Mouse (Mus musculus) bone marrow, adult 2 months (tissue): ENCODE results near the gene Fam184b. TPM values are rescaled to one million over a fixed set of nuclear protein-coding genes. Genes with fewer than 3 reads are reported as not detected.

ENCODE experiments used
- H3K27ac ChIP-seq: fragments of 200-500 bp; 2 replicates; pipeline ENCODE4 v1.5.1; 2012; ENCODE audit warnings: low read depth, mild to moderate bottlenecking, control low read depth, inconsistent platforms, low read length; ENCODE audit not compliant: control insufficient read depth, poor library complexity, insufficient read depth
- H3K4me1 ChIP-seq: fragments of 200-500 bp; 2 replicates; pipeline ENCODE4 v1.6.1; 2011; ENCODE audit warnings: low read length; ENCODE audit not compliant: control insufficient read depth, insufficient read depth
- H3K4me3 ChIP-seq: fragments of 200-500 bp; replicated peaks from 2 replicates; pipeline ENCODE3; 2011; ENCODE audit warnings: mild to moderate bottlenecking, low read depth, low read length, control low read depth; ENCODE audit not compliant: control insufficient read depth
- CTCF ChIP-seq: fragments of 200-500 bp; IDR thresholded peaks from 2 replicates; pipeline ENCODE4 v1.5.1; 2011; ENCODE audit warnings: low read length, control low read depth; ENCODE audit not compliant: control insufficient read depth, insufficient read depth
- POLR2A ChIP-seq: fragments of 200-500 bp; IDR thresholded peaks from 2 replicates; pipeline ENCODE4 v1.6.1; 2011; ENCODE audit warnings: low read depth, mild to moderate bottlenecking, control low read depth, low read length, borderline replicate concordance; ENCODE audit not compliant: control insufficient read depth
- WGBS: fragments of 180-500 bp; shearing (Covaris S2); methylation state at CpG from one replicate; pipeline ENCODE4 v1.1.7; 2018; 5-methylcytosine and 5-hydroxymethylcytosine counted together
- polyA plus RNA-seq: library from polyadenylated mRNA; stranded (reverse); fragments of >200 nt; gene quantifications from 2 replicates; pipeline ENCODE4 v1.2.4, GENCODE M21; 2011; ENCODE audit warnings: low replicate concordance; ENCODE audit not compliant: missing spikeins, insufficient read depth, insufficient read length

The Fam184b gene
- polyA plus RNA-seq, 1 experiment, result not detected

DNA sequence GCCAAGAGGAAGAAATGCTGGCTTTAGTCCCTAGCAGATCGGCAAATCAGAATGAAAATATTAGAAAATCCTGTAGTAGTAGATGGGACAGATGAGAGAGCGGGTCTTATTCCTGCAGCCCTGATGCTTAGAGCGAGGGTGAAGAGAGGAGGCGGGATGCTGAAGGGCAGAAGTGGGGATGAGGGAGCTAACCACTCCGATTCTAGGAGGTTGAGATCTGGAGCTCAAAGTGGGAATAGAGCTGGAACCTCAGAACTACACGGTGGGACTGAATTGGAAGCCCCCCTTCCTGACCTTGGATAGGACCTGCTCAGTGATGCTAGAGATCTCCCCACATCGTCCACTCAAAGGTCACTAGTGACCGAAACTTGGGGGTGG, 290 bp upstream of the Fam184b start:
- TF ChIP-seq CTCF, result no peak
- TF ChIP-seq POLR2A, result no peak
- WGBS, result 5% methylated on average over 8 of the region's 8 CpGs
- H3K4me1 ChIP-seq, result no peaks in the 10 kb centered on the region
- H3K27ac ChIP-seq, result no peak overlapping the region
- no peak overlapping the region for H3K4me3 ChIP-seq

DNA sequence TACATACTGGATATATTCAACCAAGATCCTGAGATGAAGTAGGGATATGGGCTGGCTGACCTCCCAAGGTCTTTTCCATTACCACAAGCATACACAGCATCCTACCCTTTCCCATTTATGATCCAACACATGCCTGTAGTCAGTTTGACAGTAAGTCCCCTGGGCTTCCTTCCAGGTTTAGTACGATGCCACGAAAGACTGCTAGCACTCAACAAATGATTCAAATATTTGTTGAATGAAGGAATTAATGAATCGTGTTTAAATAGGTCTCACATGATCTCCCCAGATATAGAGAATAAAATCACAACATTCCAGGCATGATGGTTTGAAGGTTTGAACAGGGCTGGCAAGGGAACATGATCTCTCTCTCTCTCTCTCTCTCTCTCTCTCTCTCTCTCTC, 1.0 kb downstream of the Fam184b start:
- 68% methylated on average over 3 of the region's 3 CpGs for WGBS
- no peak overlapping the region for H3K27ac ChIP-seq
- H3K4me3 ChIP-seq, result no peak overlapping the region
- H3K4me1 ChIP-seq, result no peaks in the 10 kb centered on the region
- TF ChIP-seq POLR2A, result no peak
- no peak for TF ChIP-seq CTCF

DNA sequence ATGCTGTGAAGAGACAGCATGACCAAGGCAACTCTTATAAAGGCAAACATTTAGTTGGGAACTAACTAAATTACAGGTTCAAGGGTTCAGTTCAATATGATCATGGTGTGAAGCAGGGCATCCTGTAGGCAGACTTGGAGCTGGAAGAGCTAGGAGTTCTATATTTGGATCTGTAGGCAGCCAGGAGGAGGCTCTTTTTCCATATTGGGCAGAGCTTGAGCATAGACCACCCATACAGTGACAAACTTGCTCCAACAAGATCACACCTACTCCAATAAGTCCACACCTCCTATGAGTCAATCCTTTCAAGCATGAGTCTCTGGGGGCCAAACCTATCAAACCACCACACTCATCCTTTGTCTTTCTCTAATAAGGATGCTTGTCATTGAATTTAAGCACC, 9.9 kb downstream of the Fam184b start:
- H3K27ac ChIP-seq, result no peak overlapping the region
- TF ChIP-seq CTCF, result no peak
- no peak for TF ChIP-seq POLR2A

DNA sequence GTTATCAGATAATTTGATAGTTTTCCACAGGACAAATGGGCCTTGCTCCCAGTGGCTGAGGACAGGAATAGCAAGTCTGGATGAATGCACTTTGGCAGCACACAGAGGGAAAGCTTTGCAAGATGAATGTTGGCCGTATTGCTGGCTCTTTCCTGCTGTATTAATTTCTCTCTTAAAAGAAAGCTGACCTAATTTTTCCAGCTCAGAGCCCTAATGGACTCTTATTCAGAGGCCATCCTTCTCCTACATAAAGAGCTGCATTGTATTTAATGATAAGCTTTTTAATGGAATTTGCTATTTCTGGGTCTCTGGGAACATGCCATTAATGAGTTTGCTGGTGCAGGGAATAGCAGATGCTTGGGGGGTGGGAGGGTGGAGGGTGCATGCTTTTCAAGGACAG, 11.6 kb downstream of the Fam184b start:
- Histone ChIP-seq H3K4me1 (no peaks in the 10 kb centered on the region), H3K27ac (no peak overlapping the region), H3K4me3 (no peak overlapping the region)
- TF ChIP-seq CTCF (no peak), POLR2A (no peak)
- 77% methylated on average over 1 of the region's 1 CpGs for WGBS

More for the DNA sequence above, 9.9 kb downstream of the Fam184b start:
- H3K4me1 ChIP-seq, result no peaks in the 10 kb centered on the region
- H3K4me3 ChIP-seq, result no peak overlapping the region

DNA sequence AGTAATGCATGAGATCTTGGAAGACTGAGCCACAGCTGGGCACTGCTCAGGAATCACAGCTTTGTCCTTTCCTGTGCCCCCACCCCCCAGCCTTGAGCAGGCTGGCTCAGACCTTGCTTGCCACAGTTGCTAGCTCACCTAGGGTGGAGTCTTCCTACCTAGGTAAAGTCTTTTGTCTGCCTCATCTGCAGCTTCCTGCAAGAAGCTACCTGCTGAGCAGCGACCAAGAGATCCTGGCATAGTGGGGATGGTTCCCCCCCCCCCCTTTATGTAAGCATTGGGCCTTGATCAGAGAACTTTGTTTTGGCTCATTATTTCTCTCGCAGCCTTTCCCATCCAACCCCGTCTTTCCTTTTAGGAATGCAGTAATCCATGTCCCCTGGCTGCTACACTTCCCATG, 17.9 kb downstream of the Fam184b start:
- Histone ChIP-seq H3K4me3 (no peak overlapping the region), H3K27ac (no peak overlapping the region), H3K4me1 (no peaks in the 10 kb centered on the region)
- TF ChIP-seq CTCF (no peak), POLR2A (no peak)
- 64% methylated on average over 3 of the region's 3 CpGs for WGBS

DNA sequence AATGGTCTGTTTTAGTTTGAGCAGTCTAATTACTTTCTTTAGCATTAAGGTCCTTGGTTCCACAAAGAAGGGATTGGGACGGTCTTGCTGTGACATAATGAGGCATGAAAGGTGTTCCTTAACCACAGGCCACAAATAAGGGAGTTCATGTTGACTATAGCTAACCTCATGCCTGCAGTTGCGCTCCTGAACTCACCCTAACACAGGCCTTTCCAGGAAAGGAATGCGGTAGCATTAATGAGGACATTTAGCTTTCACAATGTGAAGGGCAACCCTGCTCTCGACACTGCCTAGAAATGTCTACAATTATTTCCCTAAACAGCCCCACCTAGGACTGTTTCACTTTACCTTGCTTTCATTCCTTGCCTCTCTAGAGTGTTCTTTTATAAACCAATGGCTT, 40.4 kb downstream of the Fam184b start:
- H3K27ac ChIP-seq, result no peak overlapping the region
- no peaks in the 10 kb centered on the region for H3K4me1 ChIP-seq
- WGBS, result 86% methylated on average over 4 of the region's 4 CpGs
- H3K4me3 ChIP-seq, result no peak overlapping the region
- TF ChIP-seq CTCF (no peak), POLR2A (no peak)

DNA sequence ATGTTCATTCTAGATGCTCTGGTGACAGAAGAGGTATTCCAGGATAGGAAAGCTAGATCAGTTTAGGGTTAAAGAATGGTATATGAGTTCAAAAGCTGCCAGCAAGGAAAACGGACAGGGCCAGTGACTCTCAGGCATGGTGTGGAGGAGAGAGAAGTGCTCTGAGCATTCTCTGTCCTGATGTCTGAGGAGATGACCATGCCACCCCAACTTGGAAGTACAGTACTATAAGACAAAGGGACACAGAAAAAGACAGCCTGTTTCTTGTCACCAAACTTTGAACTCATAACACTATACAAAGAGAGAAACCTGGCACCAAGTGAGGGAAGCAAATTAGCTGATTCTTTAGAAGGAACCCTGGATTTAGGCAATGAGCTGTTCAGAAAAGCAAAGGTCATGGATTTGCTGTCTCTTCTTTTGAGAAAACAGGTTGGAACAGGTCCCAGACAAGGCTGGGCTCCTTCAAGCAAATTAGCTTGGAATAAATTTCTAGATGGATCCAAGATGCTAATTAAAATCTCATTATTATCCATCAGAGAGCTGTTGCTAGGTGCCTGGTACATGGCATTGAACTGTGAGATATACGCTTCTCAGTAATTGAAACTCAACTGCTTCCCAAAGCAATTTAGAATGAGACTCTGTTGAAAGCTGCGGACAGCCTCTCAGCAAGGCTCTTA, 43.9 kb downstream of the Fam184b start:
- H3K4me3 ChIP-seq, result no peak overlapping the region
- no peak overlapping the region for H3K27ac ChIP-seq
- no peaks in the 10 kb centered on the region for H3K4me1 ChIP-seq
- 77% methylated on average over 3 of the region's 3 CpGs for WGBS
- TF ChIP-seq CTCF (no peak), POLR2A (no peak)

DNA sequence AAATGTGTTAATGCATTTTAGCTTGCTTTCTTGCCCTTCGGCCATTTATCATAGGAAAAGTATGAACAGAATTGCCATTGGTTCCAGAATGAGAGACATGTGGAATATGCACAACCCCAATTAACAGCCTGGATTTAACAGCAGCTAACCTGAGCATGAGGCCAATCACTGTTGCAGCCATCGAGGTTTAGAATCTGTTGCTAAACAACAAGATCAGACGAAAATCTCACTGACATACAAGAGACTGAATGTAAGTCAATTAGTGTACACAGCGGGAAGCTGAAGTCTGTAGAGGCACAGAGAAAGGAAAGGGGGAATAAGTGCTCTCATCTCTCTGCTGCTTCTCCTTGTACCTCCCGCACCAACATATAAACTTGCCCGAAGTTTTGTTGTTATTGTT, 46.1 kb downstream of the Fam184b start:
- Histone ChIP-seq H3K4me3 (no peak overlapping the region), H3K4me1 (no peaks in the 10 kb centered on the region), H3K27ac (no peak overlapping the region)
- TF ChIP-seq CTCF (no peak), POLR2A (no peak)
- 86% methylated on average over 6 of the region's 6 CpGs for WGBS

DNA sequence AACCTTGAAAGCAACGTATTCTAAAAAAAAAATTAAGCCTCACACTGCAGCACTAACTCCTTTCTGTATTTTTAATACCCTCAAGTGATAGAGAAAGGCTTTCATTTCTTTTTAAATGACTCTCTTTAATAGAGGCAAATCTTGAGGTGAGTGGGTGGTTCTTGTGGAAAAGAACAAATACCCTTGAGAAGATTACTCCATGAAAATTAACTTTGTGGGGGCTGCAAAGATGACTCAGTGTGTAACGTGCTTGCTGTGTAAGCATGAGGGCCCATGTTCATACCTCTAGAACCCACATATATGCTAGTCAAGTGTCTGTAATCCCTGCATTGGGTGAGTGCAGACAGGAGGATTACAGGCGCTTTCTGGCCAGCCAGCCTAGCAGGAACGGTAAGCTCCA, 49.3 kb downstream of the Fam184b start:
- Histone ChIP-seq H3K4me1 (no peaks in the 10 kb centered on the region), H3K27ac (no peak overlapping the region), H3K4me3 (no peak overlapping the region)
- no peak for TF ChIP-seq POLR2A
- no peak for TF ChIP-seq CTCF
- 84% methylated on average over 4 of the region's 4 CpGs for WGBS
